13 mouse cellular contexts compared by ENCODE assay signal in the genomic region with DNA sequence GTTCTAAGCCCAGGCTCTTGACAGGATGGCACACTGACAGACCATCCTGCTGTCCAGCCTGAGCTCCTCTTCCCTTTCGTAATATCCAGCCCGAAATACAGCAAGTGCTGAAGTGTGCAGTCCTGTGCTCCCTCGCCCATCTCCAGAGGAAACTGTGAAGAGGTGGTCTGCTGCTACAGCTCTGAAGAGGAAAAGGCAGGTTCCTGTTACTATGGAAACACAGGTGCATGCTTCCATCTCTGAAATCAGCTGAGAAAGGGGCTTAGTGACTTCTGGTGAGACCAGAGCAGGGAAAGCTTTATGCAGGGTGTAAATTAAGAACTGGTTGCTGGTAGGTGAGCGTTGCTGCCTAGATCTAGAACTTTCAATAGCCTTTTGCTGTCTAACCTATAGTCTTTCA.
"Had no signal": no experiment of that assay in that cellular context is flagged by ENCODE, and none has a peak within 500 bp of the region (broad histone marks: within the 10 kb centered on the region; RNA-seq: fewer than 3 reads in every experiment).

No protein-coding gene starts in this region.

- DNase-seq: kidney, adult 18-20 months; kidney, postnatal 10 days; kidney, postnatal 4 days; left cerebral cortex, postnatal 4 days; lung, adult 18-20 months; lung, postnatal 4 days; thymus, postnatal 4 days had no signal

- ATAC-seq: lung, postnatal 0 days had no signal

- H3K4me2 ChIP-seq: limb, embryonic 13.5 days; midbrain, embryonic 12.5 days had no signal

- H3K27me3 ChIP-seq: limb, embryonic 13.5 days; midbrain, embryonic 12.5 days had no signal

- H3K36me3 ChIP-seq: limb, embryonic 13.5 days; midbrain, embryonic 12.5 days had no signal

- H3K27ac ChIP-seq: layer of hippocampus, adult 2 months; limb, embryonic 13.5 days; liver, embryonic 14.5 days; midbrain, embryonic 12.5 days; stomach, postnatal 0 days had no signal

- H3K4me1 ChIP-seq: limb, embryonic 13.5 days; midbrain, embryonic 12.5 days had no signal

- H3K9me3 ChIP-seq: limb, embryonic 13.5 days; midbrain, embryonic 12.5 days had no signal

- H3K9ac ChIP-seq: limb, embryonic 13.5 days; liver, embryonic 14.5 days; midbrain, embryonic 12.5 days had no signal

- H3K4me3 ChIP-seq: layer of hippocampus, adult 2 months; limb, embryonic 13.5 days; midbrain, embryonic 12.5 days had no signal
